Mouse (Mus musculus): ENCODE measurements at regions not wholly inside any gene's neighbourhood (a gene's known extent, or its start where the extent isn't known, plus 50 kb on each side); places are given as distances from the start of the nearest gene placed in this dataset.
A peak's percentile ranks its signal among the peaks of the same experiment; 100 is the strongest.

- no peak for TF ChIP-seq EP300 (IDR thresholded peaks at IDR 0.05; ENCODE audit: low read depth)
- TF ChIP-seq CTCF (IDR thresholded peaks at IDR 0.05; ENCODE audit: low read depth) = no peak
Observed at GRCm38 (mm10) chrX:60780161-60780560, 113.1 kb downstream of the Sox3 start.

GRCm38 (mm10) chrX:60773645-60774044 is 119.6 kb downstream of the Sox3 start:
- H3K36me3 ChIP-seq (replicated peaks; ENCODE audit: control insufficient read depth, insufficient read depth, low read length) = no peaks in the 10 kb centered on the region
- DNase-seq (ENCODE audit: low spot score) (peak; percentile 45), ATAC-seq (ENCODE audit: insufficient read depth, low read depth) (peak; percentile 67)

More at GRCm38 (mm10) chrX:60780161-60780560, 113.1 kb downstream of the Sox3 start:
- Histone ChIP-seq H3K27ac (ENCODE audit: low read depth) (no peak overlapping the region), H3K9me3 (replicated peaks; ENCODE audit: control insufficient read depth, low read length) (no peaks in the 10 kb centered on the region), H3K4me3 (ENCODE audit: low read depth, low read length) (no peak overlapping the region), H3K4me2 (ENCODE audit: low read depth, low read length) (no peak overlapping the region), H3K27me3 (ENCODE audit: control insufficient read depth, insufficient read depth, low read length) (no peaks in the 10 kb centered on the region), H3K36me3 (replicated peaks; ENCODE audit: control insufficient read depth, insufficient read depth, low read length) (no peaks in the 10 kb centered on the region), H3K9ac (replicated peaks; ENCODE audit: low read depth, low read length) (no peak overlapping the region), H3K4me1 (ENCODE audit: control insufficient read depth, insufficient read depth) (no peaks in the 10 kb centered on the region)
- WGBS = 19% methylated on average over 2 of the region's 2 CpGs
- DNase-seq (ENCODE audit: low spot score) (no peak), ATAC-seq (ENCODE audit: insufficient read depth, low read depth) (no peak)

GRCm38 (mm10) chrX:60772439-60772838 is 120.8 kb downstream of the Sox3 start:
- no peaks in the 10 kb centered on the region for H3K9me3 ChIP-seq (replicated peaks; ENCODE audit: control insufficient read depth, low read length)
- TF ChIP-seq EP300 (IDR thresholded peaks at IDR 0.05; ENCODE audit: low read depth) (no peak), CTCF (IDR thresholded peaks at IDR 0.05; ENCODE audit: low read depth) (no peak)
- H3K4me2 ChIP-seq (ENCODE audit: low read depth, low read length) = no peak overlapping the region
- no peak for ATAC-seq (ENCODE audit: insufficient read depth, low read depth)
- H3K9ac ChIP-seq (replicated peaks; ENCODE audit: low read depth, low read length) = no peak overlapping the region
- H3K27ac ChIP-seq (ENCODE audit: low read depth) = no peak overlapping the region
- H3K4me3 ChIP-seq (ENCODE audit: low read depth, low read length) = no peak overlapping the region
- no peaks in the 10 kb centered on the region for H3K27me3 ChIP-seq (ENCODE audit: control insufficient read depth, insufficient read depth, low read length)
- H3K36me3 ChIP-seq (replicated peaks; ENCODE audit: control insufficient read depth, insufficient read depth, low read length) = no peaks in the 10 kb centered on the region
- 47% methylated on average over 1 of the region's 1 CpGs for WGBS
- H3K4me1 ChIP-seq (ENCODE audit: control insufficient read depth, insufficient read depth) = no peaks in the 10 kb centered on the region
- no peak for DNase-seq (ENCODE audit: low spot score)

More at GRCm38 (mm10) chrX:60773645-60774044, 119.6 kb downstream of the Sox3 start:
- Histone ChIP-seq H3K27ac (ENCODE audit: low read depth) (no peak overlapping the region), H3K4me1 (ENCODE audit: control insufficient read depth, insufficient read depth) (no peaks in the 10 kb centered on the region), H3K9ac (replicated peaks; ENCODE audit: low read depth, low read length) (no peak overlapping the region), H3K4me3 (ENCODE audit: low read depth, low read length) (no peak overlapping the region), H3K4me2 (ENCODE audit: low read depth, low read length) (no peak overlapping the region), H3K27me3 (ENCODE audit: control insufficient read depth, insufficient read depth, low read length) (no peaks in the 10 kb centered on the region), H3K9me3 (replicated peaks; ENCODE audit: control insufficient read depth, low read length) (no peaks in the 10 kb centered on the region)
- 32% methylated on average over 5 of the region's 5 CpGs for WGBS
- no peak for TF ChIP-seq EP300 (IDR thresholded peaks at IDR 0.05; ENCODE audit: low read depth)
- no peak for TF ChIP-seq CTCF (IDR thresholded peaks at IDR 0.05; ENCODE audit: low read depth)

GRCm38 (mm10) chrX:60750456-60750855 is 142.8 kb downstream of the Sox3 start:
- WGBS = 41% methylated on average over 5 of the region's 5 CpGs
- Histone ChIP-seq H3K4me3 (ENCODE audit: low read depth, low read length) (no peak overlapping the region), H3K9me3 (replicated peaks; ENCODE audit: control insufficient read depth, low read length) (no peaks in the 10 kb centered on the region; the same call in 1 of the 2 replicates), H3K4me1 (ENCODE audit: control insufficient read depth, insufficient read depth) (no peaks in the 10 kb centered on the region), H3K9ac (replicated peaks; ENCODE audit: low read depth, low read length) (no peak overlapping the region), H3K4me2 (ENCODE audit: low read depth, low read length) (no peak overlapping the region), H3K27me3 (ENCODE audit: control insufficient read depth, insufficient read depth, low read length) (no peaks in the 10 kb centered on the region), H3K27ac (ENCODE audit: low read depth) (no peak overlapping the region), H3K36me3 (replicated peaks; ENCODE audit: control insufficient read depth, insufficient read depth, low read length) (no peaks in the 10 kb centered on the region)
- TF ChIP-seq EP300 (IDR thresholded peaks at IDR 0.05; ENCODE audit: low read depth) (no peak), CTCF (IDR thresholded peaks at IDR 0.05; ENCODE audit: low read depth) (no peak)
- ATAC-seq (ENCODE audit: insufficient read depth, low read depth) (no peak), DNase-seq (ENCODE audit: low spot score) (no peak)

GRCm38 (mm10) chrX:60743971-60744370 is 149.3 kb downstream of the Sox3 start:
- 76% methylated on average over 3 of the region's 3 CpGs for WGBS

GRCm38 (mm10) chrX:60743020-60743707 is 150.1 kb downstream of the Sox3 start:
- H3K9me3 ChIP-seq (replicated peaks; ENCODE audit: control insufficient read depth, low read length) = no peaks in the 10 kb centered on the region
- WGBS = 58% methylated on average over 3 of the region's 3 CpGs
- no peak for ATAC-seq (ENCODE audit: insufficient read depth, low read depth)

More at GRCm38 (mm10) chrX:60743971-60744370, 149.3 kb downstream of the Sox3 start:
- H3K36me3 ChIP-seq (replicated peaks; ENCODE audit: control insufficient read depth, insufficient read depth, low read length) = no peaks in the 10 kb centered on the region
- ATAC-seq (ENCODE audit: insufficient read depth, low read depth) (no peak), DNase-seq (ENCODE audit: low spot score) (no peak)
- TF ChIP-seq CTCF (IDR thresholded peaks at IDR 0.05; ENCODE audit: low read depth) (no peak), EP300 (IDR thresholded peaks at IDR 0.05; ENCODE audit: low read depth) (no peak)
- no peak overlapping the region for H3K4me3 ChIP-seq (ENCODE audit: low read depth, low read length)
- no peak overlapping the region for H3K9ac ChIP-seq (replicated peaks; ENCODE audit: low read depth, low read length)
- no peaks in the 10 kb centered on the region for H3K4me1 ChIP-seq (ENCODE audit: control insufficient read depth, insufficient read depth)
- no peak overlapping the region for H3K4me2 ChIP-seq (ENCODE audit: low read depth, low read length)
- no peaks in the 10 kb centered on the region for H3K9me3 ChIP-seq (replicated peaks; ENCODE audit: control insufficient read depth, low read length)
- H3K27me3 ChIP-seq (ENCODE audit: control insufficient read depth, insufficient read depth, low read length) = no peaks in the 10 kb centered on the region
- H3K27ac ChIP-seq (ENCODE audit: low read depth) = no peak overlapping the region

More at GRCm38 (mm10) chrX:60743020-60743707, 150.1 kb downstream of the Sox3 start:
- Histone ChIP-seq H3K9ac (replicated peaks; ENCODE audit: low read depth, low read length) (no peak overlapping the region), H3K4me2 (ENCODE audit: low read depth, low read length) (no peak overlapping the region), H3K27me3 (ENCODE audit: control insufficient read depth, insufficient read depth, low read length) (no peaks in the 10 kb centered on the region), H3K4me3 (ENCODE audit: low read depth, low read length) (no peak overlapping the region), H3K36me3 (replicated peaks; ENCODE audit: control insufficient read depth, insufficient read depth, low read length) (no peaks in the 10 kb centered on the region), H3K4me1 (ENCODE audit: control insufficient read depth, insufficient read depth) (no peaks in the 10 kb centered on the region), H3K27ac (ENCODE audit: low read depth) (no peak overlapping the region)
- TF ChIP-seq CTCF (IDR thresholded peaks at IDR 0.05; ENCODE audit: low read depth) (no peak), EP300 (IDR thresholded peaks at IDR 0.05; ENCODE audit: low read depth) (no peak)
- DNase-seq (ENCODE audit: low spot score) = no peak
